Mouse (Mus musculus): ENCODE data around the gene Slc2a5. TPM values are rescaled to one million over a fixed set of nuclear protein-coding genes. Genes with fewer than 3 reads are reported as not detected.
A peak's percentile ranks its signal among the peaks of the same experiment; 100 is the strongest.

The Slc2a5 gene
- total and polyA plus RNA-seq, 3 experiments, result 0.58 to 4.9 TPM; not detected in 1

GRCm38 (mm10) chr4:150114505-150115061 lies 4.5 kb upstream of the Slc2a5 start:
- H3K36me3 ChIP-seq (ENCODE audit: control insufficient read depth in 1 of 2, insufficient read depth in 2 of 2, low read length in 2 of 2), result peaks cover 0 to 6% of the 10 kb centered on the region in 2 experiments; a peak in 2 of 4 replicates
- no peak overlapping the region for H3K27ac ChIP-seq (ENCODE audit: control insufficient read depth, low read depth, low read length)
- H3K27me3 ChIP-seq (ENCODE audit: control insufficient read depth in 1 of 2, insufficient read depth in 2 of 2, low read length in 2 of 2), result no peaks in the 10 kb centered on the region; a peak in 1 of 4 replicates
- H3K4me1 ChIP-seq (ENCODE audit: control insufficient read depth in 1 of 2, insufficient read depth in 2 of 2, low read length in 2 of 2), result peaks cover 5 to 8% of the 10 kb centered on the region in 2 experiments
- no peak for DNase-seq (ENCODE audit: low read depth, low spot score)
- no peak for TF ChIP-seq KAT2A (conservative IDR thresholded peaks at IDR 0.05; ENCODE audit: low read depth, low read length)
- TF ChIP-seq SIN3A (IDR thresholded peaks at IDR 0.05; ENCODE audit: low read length), result no peak
- TF ChIP-seq ZKSCAN1 (IDR thresholded peaks at IDR 0.05; ENCODE audit: low read depth, low read length), result no peak
- no peak for TF ChIP-seq TCF12 (IDR thresholded peaks at IDR 0.05; ENCODE audit: low read depth, low read length)
- H3K9ac ChIP-seq (ENCODE audit: control insufficient read depth, low read depth, low read length, poor library complexity, severe bottlenecking), result no peak overlapping the region
- H3K9me3 ChIP-seq (replicated peaks; ENCODE audit: insufficient read depth, low read length), result no peaks in the 10 kb centered on the region
- H3K4me3 ChIP-seq (ENCODE audit: control insufficient read depth in 1 of 2, insufficient read depth in 1 of 2, low read depth in 2 of 2, low read length in 2 of 2), result no peak overlapping the region
- no peaks in the 10 kb centered on the region; the same call in 1 of the 2 replicates for H3K79me2 ChIP-seq (ENCODE audit: control insufficient read depth, insufficient read depth, low read length, poor library complexity)

- Histone ChIP-seq H3K9me3 (replicated peaks; ENCODE audit: insufficient read depth, low read length) (no peaks in the 10 kb centered on the region), H3K9ac (ENCODE audit: control insufficient read depth, low read depth, low read length, poor library complexity, severe bottlenecking) (no peak overlapping the region), H3K4me3 (ENCODE audit: control insufficient read depth in 1 of 2, insufficient read depth in 1 of 2, low read depth in 2 of 2, low read length in 2 of 2) (no peak overlapping the region), H3K4me1 (ENCODE audit: control insufficient read depth in 1 of 2, insufficient read depth in 2 of 2, low read length in 2 of 2) (peaks cover 5 to 19% of the 10 kb centered on the region in 2 experiments), H3K79me2 (ENCODE audit: control insufficient read depth, insufficient read depth, low read length, poor library complexity) (no peaks in the 10 kb centered on the region; the same call in 1 of the 2 replicates), H3K36me3 (ENCODE audit: control insufficient read depth in 1 of 2, insufficient read depth in 2 of 2, low read length in 2 of 2) (peaks cover 0 to 12% of the 10 kb centered on the region in 2 experiments; a peak in 2 of 4 replicates), H3K27me3 (ENCODE audit: control insufficient read depth in 1 of 2, insufficient read depth in 2 of 2, low read length in 2 of 2) (no peaks in the 10 kb centered on the region; a peak in 1 of 4 replicates), H3K27ac (ENCODE audit: control insufficient read depth, low read depth, low read length) (no peak overlapping the region)
- TF ChIP-seq E2F4 (IDR thresholded peaks at IDR 0.05; ENCODE audit: borderline replicate concordance, low read depth, low read length), result no peak
- no peak for TF ChIP-seq MEF2A (IDR thresholded peaks at IDR 0.05; ENCODE audit: extremely low read depth, insufficient replicate concordance, low read depth, low read length, poor library complexity, severe bottlenecking)
- no peak for TF ChIP-seq EP300 (IDR thresholded peaks at IDR 0.05; ENCODE audit: low read depth in 1 of 2, low read length in 2 of 2)
- TF ChIP-seq ZKSCAN1 (IDR thresholded peaks at IDR 0.05; ENCODE audit: low read depth, low read length), result no peak
- TF ChIP-seq SIN3A (IDR thresholded peaks at IDR 0.05; ENCODE audit: low read length), result no peak
- TF ChIP-seq MAFK (IDR thresholded peaks at IDR 0.05; ENCODE audit: borderline replicate concordance, low read depth, low read length), result no peak
- TF ChIP-seq CTCF (IDR thresholded peaks at IDR 0.05 in 2 of 3, conservative IDR thresholded peaks at IDR 0.05 in 1 of 3; ENCODE audit: control insufficient read depth in 1 of 3, insufficient read depth in 1 of 3, low read depth in 2 of 3, low read length in 3 of 3, poor library complexity in 1 of 3, severe bottlenecking in 1 of 3), result no peak
- no peak for TF ChIP-seq USF1 (IDR thresholded peaks at IDR 0.05; ENCODE audit: low read depth, low read length)
- no peak for TF ChIP-seq GATA1 (IDR thresholded peaks at IDR 0.05; ENCODE audit: low read depth, low read length)
- TF ChIP-seq GABPA (IDR thresholded peaks at IDR 0.05; ENCODE audit: low read depth, low read length), result no peak
- no peak for TF ChIP-seq POLR2AphosphoS2 (IDR thresholded peaks at IDR 0.05; ENCODE audit: low read length)
- DNase-seq (ENCODE audit: low read depth, low spot score), result no peak
Observed at GRCm38 (mm10) chr4:150117311-150117710, 1.8 kb upstream of the Slc2a5 start.

GRCm38 (mm10) chr4:150118163-150118562 lies 920 bp upstream of the Slc2a5 start:
- peaks cover 0 to 12% of the 10 kb centered on the region in 2 experiments; a peak in 2 of 4 replicates for H3K36me3 ChIP-seq (ENCODE audit: control insufficient read depth in 1 of 2, insufficient read depth in 2 of 2, low read length in 2 of 2)
- H3K79me2 ChIP-seq (ENCODE audit: control insufficient read depth, insufficient read depth, low read length, poor library complexity), result no peaks in the 10 kb centered on the region; the same call in 1 of the 2 replicates
- no peak overlapping the region for H3K27ac ChIP-seq (ENCODE audit: control insufficient read depth, low read depth, low read length)
- no peaks in the 10 kb centered on the region; a peak in 1 of 4 replicates for H3K27me3 ChIP-seq (ENCODE audit: control insufficient read depth in 1 of 2, insufficient read depth in 2 of 2, low read length in 2 of 2)
- peak; percentile 49 to 67 (median 49) for TF ChIP-seq CTCF (IDR thresholded peaks at IDR 0.05 in 2 of 3, conservative IDR thresholded peaks at IDR 0.05 in 1 of 3; ENCODE audit: control insufficient read depth in 1 of 3, insufficient read depth in 1 of 3, low read depth in 2 of 3, low read length in 3 of 3, poor library complexity in 1 of 3, severe bottlenecking in 1 of 3)
- no peak for TF ChIP-seq MXI1 (IDR thresholded peaks at IDR 0.05; ENCODE audit: low read depth, low read length)
- peaks cover 5 to 17% of the 10 kb centered on the region in 2 experiments for H3K4me1 ChIP-seq (ENCODE audit: control insufficient read depth in 1 of 2, insufficient read depth in 2 of 2, low read length in 2 of 2)
- H3K4me3 ChIP-seq (ENCODE audit: control insufficient read depth in 1 of 2, insufficient read depth in 1 of 2, low read depth in 2 of 2, low read length in 2 of 2), result no peak overlapping the region
- no peaks in the 10 kb centered on the region for H3K9me3 ChIP-seq (replicated peaks; ENCODE audit: insufficient read depth, low read length)
- DNase-seq (ENCODE audit: low read depth, low spot score), result peak; percentile 68
- no peak overlapping the region for H3K9ac ChIP-seq (ENCODE audit: control insufficient read depth, low read depth, low read length, poor library complexity, severe bottlenecking)

Data from MEL (cell line).